Mouse (Mus musculus) layer of hippocampus, postnatal 36 days (tissue): ENCODE measurements around the gene Olfr918. TPM values are rescaled to one million over a fixed set of nuclear protein-coding genes. Genes with fewer than 3 reads are reported as not detected.

Experiments
- DNase-seq, 2 experiments: peaks; one replicate each; pipeline ENCODE4 v3.0.0; 2022
- total RNA-seq, 2 experiments: library from RNA; stranded (reverse); gene quantifications; 2 replicates each; pipeline ENCODE4 v1.2.3; 2021

Gene Olfr918
- not detected for total RNA-seq

- no peak for DNase-seq
These were observed at the start of gene Olfr918 for GRCm38 (mm10) chr9:38674501-38674900. Gene Olfr918, minus strand, starts transcription at chr9:38674601.

GRCm38 (mm10) chr9:38724044-38724443, 49.6 kb upstream of the Olfr918 start:
- DNase-seq = no peak

- no peak for DNase-seq
These were observed 44.6 kb upstream of the Olfr918 start for GRCm38 (mm10) chr9:38718927-38719441.

- DNase-seq = no peak
These were observed 43.7 kb upstream of the Olfr918 start, which contains the start of gene Vwa5a for GRCm38 (mm10) chr9:38718102-38718501. Gene Vwa5a, plus strand, starts transcription at chr9:38718268.

- DNase-seq = no peak
These were observed 1.5 kb downstream of the Olfr918 start for GRCm38 (mm10) chr9:38672887-38673286.

GRCm38 (mm10) chr9:38665742-38666141, 8.7 kb downstream of the Olfr918 start, which contains the start of gene Olfr917:
Gene Olfr917, minus strand, starts transcription at chr9:38665842.
- DNase-seq = no peak

GRCm38 (mm10) chr9:38659775-38660174, 14.6 kb downstream of the Olfr918 start, which contains the start of gene Olfr916:
Gene Olfr916, minus strand, starts transcription at chr9:38659875.
- no peak for DNase-seq

- DNase-seq = no peak
These were observed 42.0 kb downstream of the Olfr918 start for GRCm38 (mm10) chr9:38632406-38632805.

Other genes with a start within 250 kb of the Olfr918 start
- gene Olfr901, start 245.1 kb downstream of the Olfr918 start, total RNA-seq = not detected
- gene Olfr902, start 226.9 kb downstream of the Olfr918 start, total RNA-seq = not detected
- gene Olfr904, start 211.5 kb downstream of the Olfr918 start, total RNA-seq = not detected
- not detected for gene Olfr905, start 203.5 kb downstream of the Olfr918 start, total RNA-seq
- gene Olfr906, start 187.5 kb downstream of the Olfr918 start, total RNA-seq = not detected
- not detected for gene Olfr907, start 178.8 kb downstream of the Olfr918 start, total RNA-seq
- gene Olfr911-ps1, start 153.0 kb downstream of the Olfr918 start, total RNA-seq = not detected
- gene Olfr910, start 136.8 kb downstream of the Olfr918 start, total RNA-seq = not detected
- gene Olfr912, start 94.4 kb downstream of the Olfr918 start, total RNA-seq = not detected
- not detected for gene Olfr913, start 81.8 kb downstream of the Olfr918 start, total RNA-seq
- gene Olfr914, start 69.5 kb downstream of the Olfr918 start, total RNA-seq = not detected
- not detected for gene Olfr916, start 14.7 kb downstream of the Olfr918 start, total RNA-seq
- gene Olfr917, start 8.8 kb downstream of the Olfr918 start, total RNA-seq = not detected
- not detected for gene Olfr919, start 29.1 kb upstream of the Olfr918 start, total RNA-seq
- 10 to 100 TPM in 1 of 2 experiments, 1 to 10 TPM in 1; 9.3 to 15.3 TPM for gene Vwa5a, start 43.7 kb upstream of the Olfr918 start, total RNA-seq
- gene Olfr920, start 77.7 kb upstream of the Olfr918 start, total RNA-seq = under 1 TPM in 1 of 2 experiments, not detected in 1; 0.07 TPM
- gene Olfr921, start 98.5 kb upstream of the Olfr918 start, total RNA-seq = not detected
- gene Olfr922, start 140.0 kb upstream of the Olfr918 start, total RNA-seq = not detected
- not detected for gene Olfr923, start 151.9 kb upstream of the Olfr918 start, total RNA-seq
- not detected for gene Olfr924, start 169.8 kb upstream of the Olfr918 start, total RNA-seq
- gene Olfr26, start 180.5 kb upstream of the Olfr918 start, total RNA-seq = not detected
- gene Olfr926, start 202.5 kb upstream of the Olfr918 start, total RNA-seq = not detected